Mouse (Mus musculus): Measurements from ENCODE around the gene Mrtfa. TPM values are rescaled to one million over a fixed set of nuclear protein-coding genes. Genes with fewer than 3 reads are reported as not detected.

Mrtfa gene
- total and polyA plus RNA-seq, 3 experiments: 2.3 to 18.3 (median 17.2) TPM

GRCm38 (mm10) chr15:81064143-81064542 lies 126.4 kb downstream of the Mrtfa start:
- Histone ChIP-seq H3K4me1 (ENCODE audit: insufficient read depth, low read depth, low read length) (peaks cover 3% of the 10 kb centered on the region; the same call in 1 of the 2 replicates), H3K4me3 (ENCODE audit: low read depth, low read length) (no peak overlapping the region), H3K9me3 (replicated peaks) (no peaks in the 10 kb centered on the region), H3K27me3 (ENCODE audit: insufficient read depth, low read length) (peaks cover 6% of the 10 kb centered on the region), H3K36me3 (replicated peaks) (no peaks in the 10 kb centered on the region)
- ATAC-seq (ENCODE audit: extremely low read depth, insufficient number of reproducible peaks, low FRiP score, poor library complexity, severe bottlenecking) (no peak), DNase-seq (ENCODE audit: low spot score) (peak; percentile 10)
- TF ChIP-seq POLR2AphosphoS5 (IDR thresholded peaks at IDR 0.05; ENCODE audit: insufficient replicate concordance, low read depth, low read length) (no peak), CTCF (IDR thresholded peaks at IDR 0.05; ENCODE audit: low read depth, low read length) (peak; percentile 78)

GRCm38 (mm10) chr15:81062616-81063015 lies 127.9 kb downstream of the Mrtfa start:
- H3K36me3 ChIP-seq (replicated peaks): no peaks in the 10 kb centered on the region
- peaks cover 3% of the 10 kb centered on the region; the same call in 1 of the 2 replicates for H3K4me1 ChIP-seq (ENCODE audit: insufficient read depth, low read depth, low read length)
- ATAC-seq (ENCODE audit: extremely low read depth, insufficient number of reproducible peaks, low FRiP score, poor library complexity, severe bottlenecking) (no peak), DNase-seq (ENCODE audit: low spot score) (no peak)
- TF ChIP-seq CTCF (IDR thresholded peaks at IDR 0.05; ENCODE audit: low read depth, low read length) (no peak), TAL1 (conservative IDR thresholded peaks at IDR 0.05; ENCODE audit: low read depth, low read length) (no peak), POLR2AphosphoS5 (IDR thresholded peaks at IDR 0.05; ENCODE audit: insufficient replicate concordance, low read depth, low read length) (no peak), GATA1 (IDR thresholded peaks at IDR 0.05; ENCODE audit: borderline replicate concordance, low read length) (no peak), GATA2 (IDR thresholded peaks at IDR 0.05; ENCODE audit: borderline replicate concordance, low read depth, low read length) (no peak)
- no peak overlapping the region for H3K4me3 ChIP-seq (ENCODE audit: low read depth, low read length)
- H3K9me3 ChIP-seq (replicated peaks): no peaks in the 10 kb centered on the region
- H3K27me3 ChIP-seq (ENCODE audit: insufficient read depth, low read length): peaks cover 9% of the 10 kb centered on the region

GRCm38 (mm10) chr15:81062175-81062588 lies 128.4 kb downstream of the Mrtfa start:
- Histone ChIP-seq H3K4me1 (ENCODE audit: insufficient read depth, low read depth, low read length) (peaks cover 3% of the 10 kb centered on the region; the same call in 1 of the 2 replicates), H3K36me3 (replicated peaks) (no peaks in the 10 kb centered on the region), H3K27me3 (ENCODE audit: insufficient read depth, low read length) (peaks cover 9% of the 10 kb centered on the region), H3K9me3 (replicated peaks) (no peaks in the 10 kb centered on the region), H3K4me3 (ENCODE audit: low read depth, low read length) (no peak overlapping the region)
- TF ChIP-seq CTCF (IDR thresholded peaks at IDR 0.05; ENCODE audit: low read depth, low read length): no peak
- no peak for TF ChIP-seq POLR2AphosphoS5 (IDR thresholded peaks at IDR 0.05; ENCODE audit: insufficient replicate concordance, low read depth, low read length)
- TF ChIP-seq GATA2 (IDR thresholded peaks at IDR 0.05; ENCODE audit: borderline replicate concordance, low read depth, low read length): no peak
- no peak for TF ChIP-seq GATA1 (IDR thresholded peaks at IDR 0.05; ENCODE audit: borderline replicate concordance, low read length)
- TF ChIP-seq TAL1 (conservative IDR thresholded peaks at IDR 0.05; ENCODE audit: low read depth, low read length): no peak
- no peak for DNase-seq (ENCODE audit: low spot score)
- ATAC-seq (ENCODE audit: extremely low read depth, insufficient number of reproducible peaks, low FRiP score, poor library complexity, severe bottlenecking): no peak

- Histone ChIP-seq H3K4me1 (ENCODE audit: insufficient read depth, low read depth, low read length) (peaks cover 3% of the 10 kb centered on the region; the same call in 1 of the 2 replicates), H3K4me3 (ENCODE audit: low read depth, low read length) (no peak overlapping the region), H3K27me3 (ENCODE audit: insufficient read depth, low read length) (peaks cover 9% of the 10 kb centered on the region), H3K36me3 (replicated peaks) (no peaks in the 10 kb centered on the region), H3K9me3 (replicated peaks) (no peaks in the 10 kb centered on the region)
- TF ChIP-seq TAL1 (conservative IDR thresholded peaks at IDR 0.05; ENCODE audit: low read depth, low read length): no peak
- no peak for TF ChIP-seq POLR2AphosphoS5 (IDR thresholded peaks at IDR 0.05; ENCODE audit: insufficient replicate concordance, low read depth, low read length)
- TF ChIP-seq GATA2 (IDR thresholded peaks at IDR 0.05; ENCODE audit: borderline replicate concordance, low read depth, low read length): no peak
- no peak for TF ChIP-seq GATA1 (IDR thresholded peaks at IDR 0.05; ENCODE audit: borderline replicate concordance, low read length)
- no peak for TF ChIP-seq CTCF (IDR thresholded peaks at IDR 0.05; ENCODE audit: low read depth, low read length)
- ATAC-seq (ENCODE audit: extremely low read depth, insufficient number of reproducible peaks, low FRiP score, poor library complexity, severe bottlenecking) (no peak), DNase-seq (ENCODE audit: low spot score) (no peak)
Measured at GRCm38 (mm10) chr15:81060975-81061374, 129.6 kb downstream of the Mrtfa start.

GRCm38 (mm10) chr15:81057736-81058135 lies 132.8 kb downstream of the Mrtfa start:
- H3K4me1 ChIP-seq (ENCODE audit: insufficient read depth, low read depth, low read length): peaks cover 3% of the 10 kb centered on the region; the same call in 1 of the 2 replicates
- DNase-seq (ENCODE audit: low spot score) (no peak), ATAC-seq (ENCODE audit: extremely low read depth, insufficient number of reproducible peaks, low FRiP score, poor library complexity, severe bottlenecking) (no peak)
- peaks cover 9% of the 10 kb centered on the region for H3K27me3 ChIP-seq (ENCODE audit: insufficient read depth, low read length)
- H3K9me3 ChIP-seq (replicated peaks): no peaks in the 10 kb centered on the region
- no peak overlapping the region for H3K4me3 ChIP-seq (ENCODE audit: low read depth, low read length)
- H3K36me3 ChIP-seq (replicated peaks): no peaks in the 10 kb centered on the region
- TF ChIP-seq CTCF (IDR thresholded peaks at IDR 0.05; ENCODE audit: low read depth, low read length) (no peak), TAL1 (conservative IDR thresholded peaks at IDR 0.05; ENCODE audit: low read depth, low read length) (no peak), GATA2 (IDR thresholded peaks at IDR 0.05; ENCODE audit: borderline replicate concordance, low read depth, low read length) (no peak)

GRCm38 (mm10) chr15:81055488-81055887 lies 135.1 kb downstream of the Mrtfa start:
- Histone ChIP-seq H3K4me3 (ENCODE audit: low read depth, low read length) (no peak overlapping the region), H3K9me3 (replicated peaks) (no peaks in the 10 kb centered on the region), H3K4me1 (ENCODE audit: insufficient read depth, low read depth, low read length) (no peaks in the 10 kb centered on the region), H3K27me3 (ENCODE audit: insufficient read depth, low read length) (peaks cover 9% of the 10 kb centered on the region), H3K36me3 (replicated peaks) (no peaks in the 10 kb centered on the region)
- DNase-seq (ENCODE audit: low spot score) (no peak), ATAC-seq (ENCODE audit: extremely low read depth, insufficient number of reproducible peaks, low FRiP score, poor library complexity, severe bottlenecking) (no peak)
- TF ChIP-seq TAL1 (conservative IDR thresholded peaks at IDR 0.05; ENCODE audit: low read depth, low read length): no peak

- TF ChIP-seq CTCF (IDR thresholded peaks at IDR 0.05; ENCODE audit: low read depth, low read length) (no peak), GATA1 (IDR thresholded peaks at IDR 0.05; ENCODE audit: borderline replicate concordance, low read length) (no peak), GATA2 (IDR thresholded peaks at IDR 0.05; ENCODE audit: borderline replicate concordance, low read depth, low read length) (no peak), POLR2AphosphoS5 (IDR thresholded peaks at IDR 0.05; ENCODE audit: insufficient replicate concordance, low read depth, low read length) (no peak), TAL1 (conservative IDR thresholded peaks at IDR 0.05; ENCODE audit: low read depth, low read length) (no peak)
- ATAC-seq (ENCODE audit: extremely low read depth, insufficient number of reproducible peaks, low FRiP score, poor library complexity, severe bottlenecking) (no peak), DNase-seq (ENCODE audit: low spot score) (no peak)
- Histone ChIP-seq H3K36me3 (replicated peaks) (no peaks in the 10 kb centered on the region), H3K27me3 (ENCODE audit: insufficient read depth, low read length) (no peaks in the 10 kb centered on the region; the same call in 1 of the 2 replicates), H3K4me3 (ENCODE audit: low read depth, low read length) (no peak overlapping the region), H3K9me3 (replicated peaks) (no peaks in the 10 kb centered on the region), H3K4me1 (ENCODE audit: insufficient read depth, low read depth, low read length) (peaks cover 6% of the 10 kb centered on the region)
Measured at GRCm38 (mm10) chr15:81052491-81052890, 138.1 kb downstream of the Mrtfa start.

Data from G1E (cell line).